Mouse (Mus musculus): Measurements from ENCODE around the gene 4930590J08Rik.

DNA sequence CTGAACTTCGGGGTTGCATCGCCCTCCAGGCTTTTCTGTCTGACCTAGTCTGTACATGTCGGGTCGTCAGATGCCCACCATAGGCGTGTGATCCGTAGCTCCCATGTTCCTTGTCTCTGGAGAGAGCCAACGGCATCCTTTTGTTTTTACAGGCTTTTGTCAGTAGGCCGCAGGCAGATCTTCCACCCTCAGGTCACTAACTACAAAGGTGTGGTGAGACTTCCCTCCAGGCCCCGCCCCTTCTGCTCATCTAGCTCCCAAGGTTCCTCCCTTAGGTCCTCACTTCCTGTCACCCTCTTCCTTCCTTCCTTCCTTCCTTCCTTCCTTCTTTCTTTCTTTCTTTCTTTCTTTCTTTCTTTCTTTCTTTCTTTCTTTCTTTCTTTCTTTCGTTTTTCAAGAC, 11.4 kb downstream of the 4930590J08Rik start:
- TF ChIP-seq CTCF (IDR thresholded peaks at IDR 0.05; ENCODE audit: insufficient read depth, low read length) (no peak), POLR2A (IDR thresholded peaks at IDR 0.05; ENCODE audit: borderline replicate concordance, extremely low read depth, low read depth, low read length) (no peak)
